Mouse (Mus musculus) monocyte, adult 5-6 weeks (primary cell): ENCODE results near the gene Ccdc90b. TPM values are rescaled to one million over a fixed set of nuclear protein-coding genes. Genes with fewer than 3 reads are reported as not detected.

Source experiments
- total RNA-seq: library from RNA; stranded (forward); fragments of 200-1000, 200-491, 200-594 nt; gene quantifications from 3 replicates; pipeline ENCODE4 v1.2.3, GENCODE M21; 2017

Gene Ccdc90b
- total RNA-seq, 1 experiment from 2014 or later: 11.1 TPM

Other genes starting within 250 kb of the Ccdc90b start
- gene Ankrd42, start 76.0 kb downstream of the Ccdc90b start, total RNA-seq: not detected in 3 replicates
- gene Pcf11, start 108.8 kb downstream of the Ccdc90b start, total RNA-seq: 176 to 189 TPM (median 178 TPM) in 3 replicates
- 4.2 to 8.3 TPM (median 8.1 TPM) in 3 replicates for gene Rab30, start 180.5 kb downstream of the Ccdc90b start, total RNA-seq